Mouse (Mus musculus): ENCODE measurements around the gene Epas1. TPM values are rescaled to one million over a fixed set of nuclear protein-coding genes. Genes with fewer than 3 reads are reported as not detected.

Epas1 gene
- polyA plus RNA-seq, 1 experiment = 7.0 TPM

- no peak overlapping the region for H3K4me3 ChIP-seq (ENCODE audit: low read depth, low read length)
- no peak overlapping the region for H3K27ac ChIP-seq (ENCODE audit: insufficient read depth, low read length)
- no peak overlapping the region for H3K9ac ChIP-seq (ENCODE audit: low read depth, poor library complexity, severe bottlenecking)
- H3K36me3 ChIP-seq (ENCODE audit: control insufficient read depth, insufficient read depth, low read length, poor library complexity, severe bottlenecking) = peaks cover 19% of the 10 kb centered on the region
- TF ChIP-seq CTCF (IDR thresholded peaks at IDR 0.05; ENCODE audit: low read depth, low read length) (no peak), POLR2A (IDR thresholded peaks at IDR 0.05; ENCODE audit: insufficient read depth, low read length) (no peak), EP300 (IDR thresholded peaks at IDR 0.05; ENCODE audit: insufficient read depth, low read depth, low read length) (no peak)
- H3K27me3 ChIP-seq (ENCODE audit: control insufficient read depth, insufficient read depth, low read length, poor library complexity, severe bottlenecking) = no peaks in the 10 kb centered on the region
- no peaks in the 10 kb centered on the region for H3K9me3 ChIP-seq (replicated peaks; ENCODE audit: control insufficient read depth, insufficient read depth, low read length, poor library complexity, severe bottlenecking)
- H3K4me1 ChIP-seq (ENCODE audit: control insufficient read depth, insufficient read depth, low read length) = no peaks in the 10 kb centered on the region
Measured at GRCm38 (mm10) chr17:86824502-86825162, 71.1 kb downstream of the Epas1 start.

GRCm38 (mm10) chr17:86825163-86825902 is 71.8 kb downstream of the Epas1 start:
- no peak overlapping the region for H3K4me3 ChIP-seq (ENCODE audit: low read depth, low read length)
- H3K36me3 ChIP-seq (ENCODE audit: control insufficient read depth, insufficient read depth, low read length, poor library complexity, severe bottlenecking) = peaks cover 22% of the 10 kb centered on the region
- H3K4me1 ChIP-seq (ENCODE audit: control insufficient read depth, insufficient read depth, low read length) = no peaks in the 10 kb centered on the region
- no peaks in the 10 kb centered on the region for H3K9me3 ChIP-seq (replicated peaks; ENCODE audit: control insufficient read depth, insufficient read depth, low read length, poor library complexity, severe bottlenecking)
- no peaks in the 10 kb centered on the region for H3K27me3 ChIP-seq (ENCODE audit: control insufficient read depth, insufficient read depth, low read length, poor library complexity, severe bottlenecking)
- no peak overlapping the region for H3K9ac ChIP-seq (ENCODE audit: low read depth, poor library complexity, severe bottlenecking)
- no peak for TF ChIP-seq EP300 (IDR thresholded peaks at IDR 0.05; ENCODE audit: insufficient read depth, low read depth, low read length)
- no peak for TF ChIP-seq POLR2A (IDR thresholded peaks at IDR 0.05; ENCODE audit: insufficient read depth, low read length)
- no peak for TF ChIP-seq CTCF (IDR thresholded peaks at IDR 0.05; ENCODE audit: low read depth, low read length)
- H3K27ac ChIP-seq (ENCODE audit: insufficient read depth, low read length) = no peak overlapping the region

DNA sequence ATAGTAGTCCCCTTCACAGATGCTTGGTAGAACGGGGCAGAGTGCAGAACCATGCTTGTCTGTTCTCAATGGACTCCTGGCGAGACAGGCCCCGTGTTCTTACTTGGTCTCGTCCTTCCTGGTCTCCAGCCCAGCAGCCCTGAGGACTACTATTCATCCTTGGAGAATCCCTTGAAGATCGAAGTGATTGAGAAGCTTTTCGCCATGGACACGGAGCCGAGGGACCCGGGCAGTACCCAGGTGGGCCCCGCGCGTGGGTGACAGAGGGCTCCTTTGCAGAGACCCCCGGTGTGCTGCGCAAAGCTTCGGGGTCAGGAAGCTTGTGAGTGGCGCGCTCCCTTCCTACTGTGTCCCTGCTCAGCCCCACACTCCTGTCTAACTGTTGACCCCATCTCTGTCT is 72.9 kb downstream of the Epas1 start:
- no peaks in the 10 kb centered on the region for H3K9me3 ChIP-seq (replicated peaks; ENCODE audit: control insufficient read depth, insufficient read depth, low read length, poor library complexity, severe bottlenecking)
- no peaks in the 10 kb centered on the region for H3K4me1 ChIP-seq (ENCODE audit: control insufficient read depth, insufficient read depth, low read length)
- H3K36me3 ChIP-seq (ENCODE audit: control insufficient read depth, insufficient read depth, low read length, poor library complexity, severe bottlenecking) = peaks cover 19% of the 10 kb centered on the region
- no peak overlapping the region for H3K9ac ChIP-seq (ENCODE audit: low read depth, poor library complexity, severe bottlenecking)
- H3K27me3 ChIP-seq (ENCODE audit: control insufficient read depth, insufficient read depth, low read length, poor library complexity, severe bottlenecking) = no peaks in the 10 kb centered on the region
- TF ChIP-seq EP300 (IDR thresholded peaks at IDR 0.05; ENCODE audit: insufficient read depth, low read depth, low read length) (no peak), POLR2A (IDR thresholded peaks at IDR 0.05; ENCODE audit: insufficient read depth, low read length) (no peak), CTCF (IDR thresholded peaks at IDR 0.05; ENCODE audit: low read depth, low read length) (no peak)
- H3K27ac ChIP-seq (ENCODE audit: insufficient read depth, low read length) = no peak overlapping the region
- no peak overlapping the region for H3K4me3 ChIP-seq (ENCODE audit: low read depth, low read length)

- Histone ChIP-seq H3K4me3 (ENCODE audit: low read depth, low read length) (no peak overlapping the region), H3K4me1 (ENCODE audit: control insufficient read depth, insufficient read depth, low read length) (no peaks in the 10 kb centered on the region), H3K27ac (ENCODE audit: insufficient read depth, low read length) (no peak overlapping the region), H3K9me3 (replicated peaks; ENCODE audit: control insufficient read depth, insufficient read depth, low read length, poor library complexity, severe bottlenecking) (no peaks in the 10 kb centered on the region), H3K36me3 (ENCODE audit: control insufficient read depth, insufficient read depth, low read length, poor library complexity, severe bottlenecking) (peaks cover 19% of the 10 kb centered on the region), H3K9ac (ENCODE audit: low read depth, poor library complexity, severe bottlenecking) (no peak overlapping the region), H3K27me3 (ENCODE audit: control insufficient read depth, insufficient read depth, low read length, poor library complexity, severe bottlenecking) (no peaks in the 10 kb centered on the region)
- no peak for TF ChIP-seq POLR2A (IDR thresholded peaks at IDR 0.05; ENCODE audit: insufficient read depth, low read length)
- TF ChIP-seq CTCF (IDR thresholded peaks at IDR 0.05; ENCODE audit: low read depth, low read length) = no peak
- TF ChIP-seq EP300 (IDR thresholded peaks at IDR 0.05; ENCODE audit: insufficient read depth, low read depth, low read length) = no peak
Measured at GRCm38 (mm10) chr17:86827391-86828165, 74.1 kb downstream of the Epas1 start.

GRCm38 (mm10) chr17:86828500-86828899 is 75.0 kb downstream of the Epas1 start:
- no peaks in the 10 kb centered on the region for H3K27me3 ChIP-seq (ENCODE audit: control insufficient read depth, insufficient read depth, low read length, poor library complexity, severe bottlenecking)
- H3K4me3 ChIP-seq (ENCODE audit: low read depth, low read length) = no peak overlapping the region
- H3K9me3 ChIP-seq (replicated peaks; ENCODE audit: control insufficient read depth, insufficient read depth, low read length, poor library complexity, severe bottlenecking) = no peaks in the 10 kb centered on the region
- H3K36me3 ChIP-seq (ENCODE audit: control insufficient read depth, insufficient read depth, low read length, poor library complexity, severe bottlenecking) = peaks cover 19% of the 10 kb centered on the region
- H3K9ac ChIP-seq (ENCODE audit: low read depth, poor library complexity, severe bottlenecking) = no peak overlapping the region
- no peak overlapping the region for H3K27ac ChIP-seq (ENCODE audit: insufficient read depth, low read length)
- TF ChIP-seq EP300 (IDR thresholded peaks at IDR 0.05; ENCODE audit: insufficient read depth, low read depth, low read length) = no peak
- no peak for TF ChIP-seq POLR2A (IDR thresholded peaks at IDR 0.05; ENCODE audit: insufficient read depth, low read length)
- no peak for TF ChIP-seq CTCF (IDR thresholded peaks at IDR 0.05; ENCODE audit: low read depth, low read length)
- no peaks in the 10 kb centered on the region for H3K4me1 ChIP-seq (ENCODE audit: control insufficient read depth, insufficient read depth, low read length)

Data from ES-Bruce4 (cell line).